Mouse (Mus musculus): ENCODE results near the gene Gm28042. TPM values are rescaled to one million over a fixed set of nuclear protein-coding genes. Genes with fewer than 3 reads are reported as not detected.

Gm28042 gene
- polyA plus RNA-seq, 2 experiments: 1.6 TPM; not detected in 1

DNA sequence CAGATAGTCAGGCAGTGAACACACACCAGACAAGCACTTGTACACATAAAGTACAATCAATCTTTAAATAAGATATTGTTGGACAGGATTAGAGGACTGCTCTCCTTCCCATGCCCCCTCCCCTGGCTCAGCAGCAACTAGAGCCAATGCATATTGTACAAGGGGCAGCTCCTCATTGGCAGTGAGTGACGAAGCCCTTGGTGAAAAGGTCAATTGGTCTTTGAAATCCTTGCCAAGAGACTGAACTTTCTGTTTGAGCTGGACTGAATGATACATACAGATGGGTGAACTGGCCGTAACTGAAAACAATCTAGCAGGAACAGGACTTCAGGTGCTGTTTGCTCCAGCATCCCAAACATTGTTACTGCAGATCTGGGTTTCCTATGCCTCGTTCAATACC lies 60.1 kb downstream of the Gm28042 start:
- no peaks in the 10 kb centered on the region for H3K9me3 ChIP-seq (ENCODE audit: control insufficient read depth, low read length)
- no peak overlapping the region for H3K4me2 ChIP-seq (ENCODE audit: low read depth)
- no peak overlapping the region for H3K27ac ChIP-seq
- no peak for DNase-seq (ENCODE audit: low read depth in 3 of 3, low spot score in 3 of 3)
- H3K9ac ChIP-seq (replicated peaks): no peak overlapping the region
- no peaks in the 10 kb centered on the region for H3K27me3 ChIP-seq (ENCODE audit: control insufficient read depth, insufficient read depth, low read length)
- TF ChIP-seq EP300 (IDR thresholded peaks at IDR 0.05; ENCODE audit: low read depth) (no peak), CTCF (IDR thresholded peaks at IDR 0.05; ENCODE audit: low read depth) (no peak)
- WGBS (ENCODE audit: insufficient replicate concordance): 64% methylated on average over 3 of the region's 3 CpGs
- H3K36me3 ChIP-seq (replicated peaks; ENCODE audit: control insufficient read depth, insufficient read depth, low read depth): no peaks in the 10 kb centered on the region
- H3K4me3 ChIP-seq (ENCODE audit: insufficient read depth in 1 of 2, low read depth in 2 of 2, low read length in 2 of 2): no peak overlapping the region
- no peak for ATAC-seq (ENCODE audit: insufficient read depth)
- H3K4me1 ChIP-seq (replicated peaks; ENCODE audit: control insufficient read depth in 2 of 2, insufficient read depth in 2 of 2, low read length in 1 of 2): no peaks in the 10 kb centered on the region

DNA sequence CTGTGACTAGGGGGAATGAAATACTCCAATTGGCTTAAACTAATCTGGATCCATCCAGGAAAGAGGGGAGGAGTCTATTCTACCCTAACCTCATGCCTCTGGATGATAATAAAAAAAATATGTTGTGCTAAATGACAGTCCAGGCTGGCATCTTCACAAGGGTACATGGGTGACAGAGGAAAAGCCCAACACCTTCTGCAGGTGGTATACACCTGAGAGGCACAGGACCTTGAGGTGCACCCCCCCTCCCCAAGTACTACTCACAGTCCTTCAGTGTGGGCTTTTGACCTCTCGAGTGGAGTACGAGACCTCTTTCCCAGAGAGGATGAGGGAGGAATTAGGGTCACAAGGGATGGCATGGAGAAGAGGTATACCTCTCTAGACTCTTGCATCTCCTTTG lies 60.6 kb downstream of the Gm28042 start:
- Histone ChIP-seq H3K9me3 (ENCODE audit: control insufficient read depth, low read length) (no peaks in the 10 kb centered on the region), H3K4me1 (replicated peaks; ENCODE audit: control insufficient read depth in 2 of 2, insufficient read depth in 2 of 2, low read length in 1 of 2) (no peaks in the 10 kb centered on the region), H3K36me3 (replicated peaks; ENCODE audit: control insufficient read depth, insufficient read depth, low read depth) (no peaks in the 10 kb centered on the region), H3K4me3 (ENCODE audit: insufficient read depth in 1 of 2, low read depth in 2 of 2, low read length in 2 of 2) (no peak overlapping the region), H3K27me3 (ENCODE audit: control insufficient read depth, insufficient read depth, low read length) (no peaks in the 10 kb centered on the region), H3K4me2 (ENCODE audit: low read depth) (no peak overlapping the region), H3K27ac (no peak overlapping the region), H3K9ac (replicated peaks) (no peak overlapping the region)
- ATAC-seq (ENCODE audit: insufficient read depth): no peak
- no peak for DNase-seq (ENCODE audit: low read depth in 3 of 3, low spot score in 3 of 3)
- WGBS (ENCODE audit: insufficient replicate concordance): 70% methylated on average over 2 of the region's 2 CpGs
- TF ChIP-seq CTCF (IDR thresholded peaks at IDR 0.05; ENCODE audit: low read depth) (no peak), EP300 (IDR thresholded peaks at IDR 0.05; ENCODE audit: low read depth) (no peak)

DNA sequence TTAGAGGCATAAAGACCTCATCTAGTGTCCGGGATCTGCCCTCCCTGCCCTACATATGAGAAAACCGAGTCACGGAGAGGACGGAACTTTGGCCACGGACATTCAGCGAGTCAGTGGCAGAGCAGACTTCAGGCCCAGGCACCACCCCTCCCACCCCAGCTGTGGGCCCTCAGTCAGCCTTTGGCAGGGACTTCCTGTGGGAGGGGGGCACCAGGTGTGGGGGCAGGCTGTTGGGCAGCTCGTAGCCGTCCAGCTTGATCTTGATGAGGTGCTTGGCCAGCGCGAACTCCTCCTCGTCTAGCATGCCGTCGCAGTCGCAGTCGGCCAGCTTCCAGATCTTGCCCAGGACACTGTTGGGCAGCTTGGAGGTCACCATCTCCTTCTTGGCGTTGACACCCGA lies 63.7 kb downstream of the Gm28042 start:
- DNase-seq (ENCODE audit: low read depth in 3 of 3, low spot score in 3 of 3) (no peak), ATAC-seq (ENCODE audit: insufficient read depth) (no peak)
- Histone ChIP-seq H3K27me3 (ENCODE audit: control insufficient read depth, insufficient read depth, low read length) (no peaks in the 10 kb centered on the region), H3K27ac (no peak overlapping the region), H3K9me3 (ENCODE audit: control insufficient read depth, low read length) (no peaks in the 10 kb centered on the region), H3K4me3 (ENCODE audit: insufficient read depth in 1 of 2, low read depth in 2 of 2, low read length in 2 of 2) (no peak overlapping the region), H3K36me3 (replicated peaks; ENCODE audit: control insufficient read depth, insufficient read depth, low read depth) (no peaks in the 10 kb centered on the region), H3K4me2 (ENCODE audit: low read depth) (no peak overlapping the region), H3K9ac (replicated peaks) (no peak overlapping the region), H3K4me1 (replicated peaks; ENCODE audit: control insufficient read depth in 2 of 2, insufficient read depth in 2 of 2, low read length in 1 of 2) (no peaks in the 10 kb centered on the region)
- TF ChIP-seq CTCF (IDR thresholded peaks at IDR 0.05; ENCODE audit: low read depth) (no peak), EP300 (IDR thresholded peaks at IDR 0.05; ENCODE audit: low read depth) (no peak)
- WGBS (ENCODE audit: insufficient replicate concordance): 85% methylated on average over 17 of the region's 17 CpGs

Small RNAs within 50 kb of the gene (microRNA-seq; reads per million reads assigned to microRNA genes)
- gene Mir7665: not detected

Other genes starting within 250 kb of the Gm28042 start
- gene Rpap1, start 240.0 kb upstream of the Gm28042 start, polyA plus RNA-seq (2012; rRNA removed): 6.1 and 6.6 TPM in 2 replicates
- 6.0 and 6.7 TPM in 2 replicates for gene Rpap1, start 240.0 kb upstream of the Gm28042 start, polyA plus RNA-seq (2014; fragmentation: Nextera tagmentation; extraction: Ambion mirVana)
- gene Tyro3, start 229.8 kb upstream of the Gm28042 start, polyA plus RNA-seq (2012; rRNA removed): 0.71 and 0.76 TPM in 2 replicates
- 0.65 and 0.73 TPM in 2 replicates for gene Tyro3, start 229.8 kb upstream of the Gm28042 start, polyA plus RNA-seq (2014; fragmentation: Nextera tagmentation; extraction: Ambion mirVana)
- 4.2 and 4.6 TPM in 2 replicates for gene Mga, start 130.3 kb upstream of the Gm28042 start, polyA plus RNA-seq (2012; rRNA removed)
- gene Mga, start 130.3 kb upstream of the Gm28042 start, polyA plus RNA-seq (2014; fragmentation: Nextera tagmentation; extraction: Ambion mirVana): 6.0 and 6.6 TPM in 2 replicates
- 1.0 and 1.1 TPM in 2 replicates for gene Mapkbp1, start 54.8 kb upstream of the Gm28042 start, polyA plus RNA-seq (2012; rRNA removed)
- 0.15 and 0.20 TPM in 2 replicates for gene Mapkbp1, start 54.8 kb upstream of the Gm28042 start, polyA plus RNA-seq (2014; fragmentation: Nextera tagmentation; extraction: Ambion mirVana)
- 4.7 and 4.9 TPM in 2 replicates for gene Jmjd7, start within 50 bp of the Gm28042 start, polyA plus RNA-seq (2012; rRNA removed)
- 5.0 and 6.9 TPM in 2 replicates for gene Jmjd7, start within 50 bp of the Gm28042 start, polyA plus RNA-seq (2014; fragmentation: Nextera tagmentation; extraction: Ambion mirVana)
- 1.1 and 1.3 TPM in 2 replicates for gene Pla2g4b, start 5.9 kb downstream of the Gm28042 start, polyA plus RNA-seq (2012; rRNA removed)
- gene Pla2g4b, start 5.9 kb downstream of the Gm28042 start, polyA plus RNA-seq (2014; fragmentation: Nextera tagmentation; extraction: Ambion mirVana): 0.11 and 0.13 TPM in 2 replicates
- gene Ehd4, start 127.1 kb downstream of the Gm28042 start, polyA plus RNA-seq (2012; rRNA removed): 4.7 and 6.8 TPM in 2 replicates
- 15.9 and 17.2 TPM in 2 replicates for gene Ehd4, start 127.1 kb downstream of the Gm28042 start, polyA plus RNA-seq (2014; fragmentation: Nextera tagmentation; extraction: Ambion mirVana)
- not detected in 2 replicates for gene Pla2g4e, start 217.8 kb downstream of the Gm28042 start, polyA plus RNA-seq (2012; rRNA removed)
- not detected in 2 replicates for gene Pla2g4e, start 217.8 kb downstream of the Gm28042 start, polyA plus RNA-seq (2014; fragmentation: Nextera tagmentation; extraction: Ambion mirVana)

Measured in liver, embryonic 14.5 days (tissue).